Comparison of ENCODE assay signal across 20 mouse cellular contexts in genomic region chr11:38829148-38829547, GRCm38 (mm10).
"Had no signal": no experiment of that assay in that cellular context is flagged by ENCODE, and none has a peak within 500 bp of the region (broad histone marks: within the 10 kb centered on the region; RNA-seq: fewer than 3 reads in every experiment).

No protein-coding gene starts in this region.

- H3K9me3 ChIP-seq: midbrain, embryonic 10.5 days; midbrain, embryonic 12.5 days; neural tube, embryonic 13.5 days; neural tube, embryonic 15.5 days; stomach, embryonic 15.5 days had no signal

- H3K27ac ChIP-seq: midbrain, embryonic 10.5 days; midbrain, embryonic 12.5 days; neural tube, embryonic 13.5 days; neural tube, embryonic 15.5 days; stomach, embryonic 15.5 days; stomach, postnatal 0 days had no signal

- H3K9ac ChIP-seq: lung, embryonic 14.5 days; midbrain, embryonic 12.5 days; neural tube, embryonic 13.5 days; neural tube, embryonic 15.5 days; stomach, embryonic 15.5 days had no signal

- H3K4me1 ChIP-seq: midbrain, embryonic 10.5 days; midbrain, embryonic 12.5 days; neural tube, embryonic 13.5 days; neural tube, embryonic 15.5 days; stomach, embryonic 15.5 days had no signal

- H3K4me2 ChIP-seq: lung, embryonic 14.5 days; midbrain, embryonic 12.5 days; neural tube, embryonic 13.5 days; neural tube, embryonic 15.5 days; stomach, embryonic 15.5 days had no signal

- H3K36me3 ChIP-seq: midbrain, embryonic 10.5 days; midbrain, embryonic 12.5 days; neural tube, embryonic 13.5 days; neural tube, embryonic 15.5 days; stomach, embryonic 15.5 days had no signal

- ATAC-seq: midbrain, embryonic 16.5 days had no signal

- DNase-seq: lung, adult 18-20 months; lung, embryonic 14.5 days; lung, postnatal 10 days; lung, postnatal 4 days; retina, postnatal 1 day; right cerebral cortex, adult 18-20 months; right cerebral cortex, postnatal 25 days; right cerebral cortex, postnatal 4 days; spleen, adult 18-20 months; thymus, adult 2 months; thymus, postnatal 25 days; thymus, postnatal 4 days had no signal

- H3K27me3 ChIP-seq: midbrain, embryonic 12.5 days; neural tube, embryonic 13.5 days; neural tube, embryonic 15.5 days; stomach, embryonic 15.5 days had no signal

- H3K4me3 ChIP-seq: midbrain, embryonic 10.5 days; midbrain, embryonic 12.5 days; myocyte; neural tube, embryonic 13.5 days; neural tube, embryonic 15.5 days; stomach, embryonic 15.5 days had no signal
